In genomic region chr7:75063816-75064215, GRCm38 (mm10) we compare ENCODE assay signal across 21 mouse cellular contexts.
"Had no signal": no experiment of that assay in that cellular context is flagged by ENCODE, and none has a peak within 500 bp of the region (broad histone marks: within the 10 kb centered on the region; RNA-seq: fewer than 3 reads in every experiment).

No protein-coding gene starts in this region.

- H3K4me3 ChIP-seq: intestine, embryonic 15.5 days; kidney, embryonic 15.5 days; left cerebral cortex, adult 2 months; limb, embryonic 12.5 days; limb, embryonic 15.5 days; midbrain, embryonic 12.5 days; midbrain, embryonic 15.5 days; neural tube, embryonic 13.5 days had no signal

- H3K27ac ChIP-seq: intestine, embryonic 15.5 days; kidney, embryonic 15.5 days; left cerebral cortex, adult 2 months; limb, embryonic 12.5 days; limb, embryonic 15.5 days; liver, embryonic 14.5 days; macrophage; midbrain, embryonic 12.5 days; midbrain, embryonic 15.5 days; neural tube, embryonic 13.5 days had no signal

- H3K9me3 ChIP-seq: intestine, embryonic 15.5 days; kidney, embryonic 15.5 days; limb, embryonic 12.5 days; limb, embryonic 15.5 days; midbrain, embryonic 12.5 days; midbrain, embryonic 15.5 days; neural tube, embryonic 13.5 days had no signal

- H3K4me1 ChIP-seq: intestine, embryonic 15.5 days; kidney, embryonic 15.5 days; limb, embryonic 12.5 days; limb, embryonic 15.5 days; midbrain, embryonic 12.5 days; midbrain, embryonic 15.5 days; neural tube, embryonic 13.5 days had no signal

- H3K27me3 ChIP-seq: intestine, embryonic 15.5 days; kidney, embryonic 15.5 days; limb, embryonic 12.5 days; limb, embryonic 15.5 days; midbrain, embryonic 12.5 days; midbrain, embryonic 15.5 days; neural tube, embryonic 13.5 days had no signal

- ATAC-seq: intestine, embryonic 15.5 days; liver, postnatal 0 days; lung, postnatal 0 days; midbrain, embryonic 15.5 days had no signal

- H3K36me3 ChIP-seq: intestine, embryonic 15.5 days; kidney, embryonic 15.5 days; limb, embryonic 12.5 days; limb, embryonic 15.5 days; midbrain, embryonic 12.5 days; midbrain, embryonic 15.5 days; neural tube, embryonic 13.5 days had no signal

- DNase-seq: kidney, adult 11 months; kidney, adult 8-10 months; kidney, postnatal 10 days; kidney, postnatal 36 days; left cerebral cortex, postnatal 4 days; liver, postnatal 0 days; lung, embryonic 14.5 days; thymus, adult 2 months; thymus, postnatal 14 days; thymus, postnatal 4 days had no signal
